Mouse (Mus musculus) limb, embryonic 10.5 days (tissue): ENCODE measurements around the gene Trim54. TPM values are rescaled to one million over a fixed set of nuclear protein-coding genes. Genes with fewer than 3 reads are reported as not detected.

ENCODE experiments used
- DNase-seq: peaks from one replicate; pipeline ENCODE4 v3.0.0-alpha.2; 2017; ENCODE audit warnings: low spot score
- H3K27ac ChIP-seq: fragments of 300-500 bp; sonication (generic); 2 replicates; pipeline ENCODE4 v1.5.1; 2016; ENCODE audit warnings: mild to moderate bottlenecking
- H3K27me3 ChIP-seq: fragments of 300-500 bp; sonication (generic); 2 replicates; pipeline ENCODE4 v1.6.1; 2016; ENCODE audit warnings: low read depth, mild to moderate bottlenecking; ENCODE audit not compliant: poor library complexity, severe bottlenecking
- H3K36me3 ChIP-seq: fragments of 300-500 bp; sonication (generic); 2 replicates; pipeline ENCODE4 v1.6.1; 2016; ENCODE audit warnings: mild to moderate bottlenecking, moderate library complexity
- H3K4me1 ChIP-seq: fragments of 300-500 bp; sonication (generic); 2 replicates; pipeline ENCODE4 v1.6.1; 2016
- H3K4me3 ChIP-seq: fragments of 300-500 bp; sonication (generic); 2 replicates; pipeline ENCODE4 v1.5.1; 2016; ENCODE audit warnings: mild to moderate bottlenecking, moderate library complexity
- H3K9me3 ChIP-seq: fragments of 300-500 bp; sonication (generic); replicated peaks from 2 replicates; pipeline ENCODE4 v1.6.1; 2016; ENCODE audit warnings: mild to moderate bottlenecking
- WGBS: fragments of 180-500 bp; shearing (Covaris S2); methylation state at CpG from one replicate; pipeline ENCODE4 v1.1.7; 2016; 5-methylcytosine and 5-hydroxymethylcytosine counted together
- polyA plus RNA-seq: library from polyadenylated mRNA; unstranded; fragments of >200 nt; fragmentation: Nextera tagmentation; extraction: Ambion mirVana; gene quantifications from 2 replicates; pipeline ENCODE4 v1.2.1, GENCODE M21; 2016

The Trim54 gene
- polyA plus RNA-seq, 1 experiment from 2014 or later = 0.23 TPM

DNA sequence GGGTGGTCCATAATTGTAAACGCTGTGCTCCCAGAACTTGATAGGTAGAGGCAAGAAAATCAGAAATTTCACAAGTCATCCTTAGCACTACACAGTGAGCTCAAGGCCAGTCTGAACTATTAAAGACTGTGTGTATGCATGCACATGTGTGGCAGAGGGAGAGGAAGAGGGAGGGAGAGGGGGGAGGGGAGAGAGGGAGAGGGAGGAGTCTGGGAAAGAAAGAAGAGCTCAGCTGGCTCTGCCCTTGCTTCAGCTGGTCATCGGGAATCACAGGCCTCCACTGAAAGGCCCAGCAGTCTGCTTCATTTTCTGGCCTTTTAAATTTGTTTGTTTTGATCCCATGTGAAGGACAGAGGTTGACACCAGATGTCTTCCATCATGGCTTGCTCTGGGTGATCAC, 7.0 kb downstream of the Trim54 start:
- 0 out of 2 replicates have a peak, but pooled peaks cover 4% of the 10 kb centered on the region for H3K4me1 ChIP-seq
- no peaks in the 10 kb centered on the region for H3K36me3 ChIP-seq
- H3K9me3 ChIP-seq = no peaks in the 10 kb centered on the region
- H3K27ac ChIP-seq = no peak overlapping the region
- 58% methylated on average over 2 of the region's 2 CpGs for WGBS
- DNase-seq = no peak
- no peak overlapping the region for H3K4me3 ChIP-seq
- H3K27me3 ChIP-seq = no peaks in the 10 kb centered on the region

DNA sequence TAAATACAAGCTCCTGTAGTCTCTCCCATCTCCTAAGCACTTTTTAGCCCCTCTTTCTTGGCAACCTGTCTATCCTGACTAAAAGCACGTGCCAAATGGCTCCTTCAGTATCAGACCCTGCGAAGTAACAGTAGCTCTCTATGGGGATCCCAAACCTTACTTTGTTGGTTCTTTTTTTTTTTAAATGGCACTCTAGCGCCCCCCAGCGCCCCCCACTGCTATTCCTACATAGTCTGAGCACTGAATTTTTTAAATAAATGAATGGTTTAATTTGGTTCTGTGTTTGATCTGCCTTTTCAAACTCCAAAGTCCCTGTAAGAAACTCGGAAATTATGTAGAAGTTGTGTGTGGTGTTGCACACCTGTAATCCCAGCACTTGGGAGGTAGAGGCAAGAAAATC, 9.5 kb downstream of the Trim54 start:
- Histone ChIP-seq H3K36me3 (no peaks in the 10 kb centered on the region), H3K4me1 (0 out of 2 replicates have a peak, but pooled peaks cover 4% of the 10 kb centered on the region)
- 34% methylated on average over 5 of the region's 5 CpGs for WGBS

DNA sequence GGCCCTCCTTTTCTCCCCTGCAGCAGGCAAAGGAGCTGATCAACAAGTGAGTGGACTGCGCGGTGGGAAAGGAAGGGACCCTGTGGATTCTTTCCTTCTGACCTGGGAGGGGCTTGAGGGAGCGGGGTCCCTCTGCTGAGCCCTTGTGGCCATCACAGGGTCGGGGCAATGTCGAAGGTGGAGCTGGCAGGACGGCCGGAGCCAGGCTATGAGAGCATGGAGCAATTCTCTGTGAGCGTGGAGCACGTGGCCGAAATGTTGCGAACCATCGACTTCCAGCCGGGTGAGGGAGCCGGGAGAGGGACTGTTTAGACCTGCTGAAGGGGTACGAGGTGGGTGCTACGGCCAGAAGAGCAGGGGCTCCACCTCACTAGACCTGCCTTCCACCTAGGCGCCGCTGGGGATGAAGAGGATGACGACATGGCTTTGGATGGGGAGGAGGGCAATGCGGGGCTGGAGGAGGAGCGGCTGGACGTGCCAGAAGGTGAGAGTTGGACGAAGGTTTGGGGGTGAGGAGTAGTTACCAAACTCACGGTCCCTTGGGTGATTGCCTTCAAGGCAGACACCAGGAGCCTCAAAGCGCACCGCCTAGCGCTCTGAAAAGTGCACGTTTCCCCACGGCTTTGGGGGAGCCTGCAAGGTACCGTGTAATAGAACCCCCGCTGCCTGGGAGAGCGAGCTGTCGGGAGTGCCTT, 20.4 kb downstream of the Trim54 start:
- peak; percentile 51 for DNase-seq
- Histone ChIP-seq H3K4me1 (peaks cover 25% of the 10 kb centered on the region), H3K9me3 (no peaks in the 10 kb centered on the region), H3K36me3 (peaks cover 7% of the 10 kb centered on the region), H3K4me3 (peak overlapping the region; percentile 34), H3K27ac (no peak overlapping the region), H3K27me3 (peaks cover 77% of the 10 kb centered on the region)
- WGBS = under 1% methylated on average over 33 of the region's 33 CpGs

More for the DNA sequence above, 9.5 kb downstream of the Trim54 start:
- Histone ChIP-seq H3K27me3 (0 out of 2 replicates have a peak, but pooled peaks cover 5% of the 10 kb centered on the region), H3K9me3 (no peaks in the 10 kb centered on the region), H3K4me3 (no peak overlapping the region), H3K27ac (no peak overlapping the region)
- DNase-seq = no peak

DNA sequence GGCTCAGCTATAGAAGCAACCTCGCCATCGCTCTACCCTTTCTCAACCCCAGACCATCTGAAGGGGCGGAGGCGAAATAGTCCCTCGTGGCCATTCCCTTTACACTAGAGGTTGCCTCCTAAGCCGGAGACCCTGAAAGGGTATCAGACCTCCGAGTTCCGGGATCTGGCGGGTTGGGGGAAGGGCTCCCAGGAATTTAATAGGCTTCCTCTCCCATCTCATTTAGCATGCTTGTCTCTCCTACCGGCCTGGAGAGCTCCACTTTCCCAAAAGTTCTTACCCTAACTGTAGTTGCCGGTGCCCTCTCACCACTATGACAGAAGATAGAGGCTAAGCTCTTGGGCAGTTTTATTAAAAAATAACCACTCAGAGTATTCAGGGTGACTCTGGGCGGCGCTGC, 21.1 kb downstream of the Trim54 start:
- H3K36me3 ChIP-seq = peaks cover 9% of the 10 kb centered on the region
- no peak overlapping the region for H3K27ac ChIP-seq
- DNase-seq = peak; percentile 39
- no peaks in the 10 kb centered on the region for H3K9me3 ChIP-seq
- H3K27me3 ChIP-seq = peaks cover 74% of the 10 kb centered on the region
- H3K4me3 ChIP-seq = peak overlapping the region; percentile 34
- H3K4me1 ChIP-seq = peaks cover 25% of the 10 kb centered on the region
- WGBS = 2% methylated on average over 13 of the region's 13 CpGs

DNA sequence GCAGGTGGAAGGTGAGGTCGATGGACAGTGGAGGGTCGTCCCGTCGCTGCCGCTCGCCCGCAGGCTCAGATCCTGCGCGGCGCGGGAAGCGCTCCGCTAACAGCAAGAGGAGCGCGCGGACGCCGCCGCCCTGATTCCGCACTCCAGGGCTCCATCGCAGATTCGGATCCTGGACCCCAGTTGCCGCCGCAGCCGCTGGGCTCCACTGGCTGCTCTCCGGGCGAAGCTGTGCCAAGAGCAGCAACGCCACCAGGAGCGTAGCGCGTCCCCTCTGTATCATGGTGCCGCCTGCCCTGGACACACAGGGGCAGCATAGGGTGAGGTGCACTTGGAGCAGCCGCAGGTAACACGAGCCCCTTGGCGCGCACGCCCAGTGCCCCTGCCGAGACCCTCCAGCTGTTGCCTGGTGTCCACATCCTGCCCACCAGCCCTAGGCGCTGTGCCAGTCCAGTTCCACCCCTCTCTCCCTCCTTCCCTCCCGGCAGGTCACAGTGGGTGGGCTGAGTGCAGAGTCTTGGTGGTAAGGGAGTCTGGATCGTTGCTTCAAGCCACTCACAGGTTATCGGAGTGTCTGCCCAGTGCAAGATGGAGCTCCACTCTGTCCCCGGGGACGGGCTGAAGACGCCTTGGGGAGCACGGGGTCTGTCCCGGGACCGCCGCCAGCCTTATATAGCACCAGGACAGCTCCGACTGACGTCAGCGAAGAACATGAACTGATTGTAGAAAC, 21.9 kb downstream of the Trim54 start, which contains the start of gene Ucn:
Gene Ucn, minus strand, starts transcription at position 589 of the 727 bp plus-strand sequence.
- Histone ChIP-seq H3K4me1 (peaks cover 25% of the 10 kb centered on the region), H3K27ac (no peak within 1 kb of the TSS), H3K4me3 (peak within 1 kb of the TSS; percentile 34), H3K9me3 (no peaks in the 10 kb centered on the region), H3K36me3 (peaks cover 11% of the 10 kb centered on the region), H3K27me3 (peaks cover 71% of the 10 kb centered on the region)
- DNase-seq = peak; percentile 49
- WGBS = 3% methylated on average over 52 of the region's 52 CpGs

DNA sequence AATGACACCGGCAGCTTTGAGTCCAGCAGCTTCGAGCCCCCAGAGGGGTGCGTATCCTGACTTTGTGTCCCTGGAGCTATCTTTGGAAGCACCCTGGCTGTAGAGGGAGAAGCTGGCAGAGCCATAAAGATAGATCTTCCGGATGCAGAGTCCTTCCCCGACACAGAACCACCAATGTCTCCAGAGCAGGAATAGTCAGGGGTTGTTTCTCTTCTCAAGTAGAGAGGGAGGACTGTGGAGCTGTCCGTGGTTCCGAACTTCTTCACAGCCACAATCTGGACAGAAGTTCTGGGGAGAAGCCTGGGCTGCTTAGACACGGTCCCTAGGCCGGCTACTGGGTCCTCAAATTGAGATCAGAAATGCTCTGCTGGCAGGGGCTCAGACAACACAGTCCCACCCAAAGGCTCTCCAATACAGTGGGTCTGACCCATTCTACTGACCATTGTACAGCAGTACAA, 22.5 kb downstream of the Trim54 start:
- WGBS = 18% methylated on average over 9 of the region's 9 CpGs
- Histone ChIP-seq H3K36me3 (peaks cover 15% of the 10 kb centered on the region), H3K4me1 (peaks cover 25% of the 10 kb centered on the region), H3K4me3 (no peak overlapping the region), H3K9me3 (no peaks in the 10 kb centered on the region), H3K27ac (no peak overlapping the region), H3K27me3 (peaks cover 65% of the 10 kb centered on the region)
- DNase-seq = peak; percentile 58

DNA sequence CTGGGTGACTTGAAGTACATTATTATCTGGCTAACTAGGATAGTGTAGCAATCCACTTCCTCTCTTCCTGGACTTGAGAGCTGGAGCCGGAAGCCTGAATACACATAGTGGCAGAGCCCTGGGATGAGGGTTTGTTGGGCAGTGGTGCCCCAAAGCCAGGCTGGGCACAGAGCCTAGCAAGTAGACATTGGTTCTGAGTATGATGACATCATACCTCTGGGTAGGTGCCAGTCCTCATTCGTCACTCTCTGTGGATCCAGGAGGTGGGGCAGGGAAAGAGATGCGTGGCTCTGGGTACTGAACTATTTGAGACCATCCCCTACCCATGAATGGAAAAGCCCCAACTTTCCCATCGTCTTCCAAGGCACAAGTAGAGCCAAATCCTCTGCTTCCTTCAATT, 33.3 kb downstream of the Trim54 start:
- Histone ChIP-seq H3K36me3 (peaks cover 35% of the 10 kb centered on the region), H3K27ac (no peak overlapping the region), H3K27me3 (no peaks in the 10 kb centered on the region), H3K4me1 (peaks cover 10% of the 10 kb centered on the region), H3K9me3 (no peaks in the 10 kb centered on the region), H3K4me3 (no peak overlapping the region)
- 86% methylated on average over 4 of the region's 4 CpGs for WGBS
- no peak for DNase-seq

DNA sequence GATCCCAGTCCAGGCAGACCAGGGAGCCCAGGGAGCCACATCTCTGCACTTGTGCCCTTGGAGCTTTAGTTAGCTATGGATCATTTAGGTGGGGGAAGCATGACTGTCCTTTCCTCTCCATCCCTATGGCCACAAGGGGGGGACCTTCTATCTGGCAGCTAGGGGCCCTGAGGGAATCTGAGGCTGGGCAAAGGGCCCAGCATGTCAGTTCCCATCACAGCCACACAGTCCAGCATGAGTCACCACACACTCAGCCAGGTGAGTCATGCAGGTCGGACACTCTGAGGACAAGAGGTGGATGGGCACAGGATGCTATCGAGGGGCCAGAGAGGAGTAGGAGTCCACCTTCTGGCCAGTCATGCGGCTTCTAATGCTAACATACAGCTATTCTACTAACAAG, 35.2 kb downstream of the Trim54 start:
- no peaks in the 10 kb centered on the region for H3K27me3 ChIP-seq
- H3K4me3 ChIP-seq = no peak overlapping the region
- 88% methylated on average over 3 of the region's 3 CpGs for WGBS
- peaks cover 13% of the 10 kb centered on the region for H3K4me1 ChIP-seq
- H3K9me3 ChIP-seq = no peaks in the 10 kb centered on the region
- H3K27ac ChIP-seq = no peak overlapping the region
- H3K36me3 ChIP-seq = peaks cover 37% of the 10 kb centered on the region
- no peak for DNase-seq

DNA sequence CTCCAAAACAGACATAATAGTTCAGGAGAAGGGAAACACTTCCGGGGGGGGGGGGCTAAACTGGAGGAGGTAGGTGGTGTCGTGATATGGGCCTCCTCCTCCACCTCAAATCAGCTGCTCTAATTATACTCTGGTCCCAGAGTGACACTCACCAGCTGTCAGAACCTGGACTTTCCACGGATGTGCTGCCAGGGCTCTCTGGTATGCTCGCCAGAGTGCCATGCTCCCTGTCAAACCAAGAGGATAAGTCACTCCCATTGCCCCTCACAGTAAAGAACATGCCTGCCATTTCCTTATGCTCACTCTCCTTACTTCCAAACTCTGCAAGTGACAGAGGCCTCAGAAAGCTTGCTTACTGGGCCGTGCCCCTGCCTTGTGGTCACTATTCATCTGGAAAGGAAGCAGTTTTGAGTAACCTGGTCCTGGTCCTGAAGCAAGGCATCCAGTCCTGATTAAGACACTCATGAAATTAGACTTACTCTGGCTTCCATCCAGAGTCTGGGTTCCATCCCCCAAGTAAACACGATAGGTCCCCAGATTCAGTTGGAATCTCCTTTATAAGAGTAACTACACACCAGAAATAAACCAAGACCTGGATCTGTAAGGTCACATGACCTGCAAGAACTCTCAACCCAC, 37.1 kb downstream of the Trim54 start:
- peak overlapping the region; percentile 68 for H3K4me3 ChIP-seq
- peaks cover 52% of the 10 kb centered on the region for H3K36me3 ChIP-seq
- H3K4me1 ChIP-seq = peaks cover 13% of the 10 kb centered on the region
- H3K27ac ChIP-seq = peak overlapping the region; percentile 86
- WGBS = 41% methylated on average over 6 of the region's 6 CpGs
- no peak for DNase-seq
- H3K27me3 ChIP-seq = no peaks in the 10 kb centered on the region
- no peaks in the 10 kb centered on the region for H3K9me3 ChIP-seq

DNA sequence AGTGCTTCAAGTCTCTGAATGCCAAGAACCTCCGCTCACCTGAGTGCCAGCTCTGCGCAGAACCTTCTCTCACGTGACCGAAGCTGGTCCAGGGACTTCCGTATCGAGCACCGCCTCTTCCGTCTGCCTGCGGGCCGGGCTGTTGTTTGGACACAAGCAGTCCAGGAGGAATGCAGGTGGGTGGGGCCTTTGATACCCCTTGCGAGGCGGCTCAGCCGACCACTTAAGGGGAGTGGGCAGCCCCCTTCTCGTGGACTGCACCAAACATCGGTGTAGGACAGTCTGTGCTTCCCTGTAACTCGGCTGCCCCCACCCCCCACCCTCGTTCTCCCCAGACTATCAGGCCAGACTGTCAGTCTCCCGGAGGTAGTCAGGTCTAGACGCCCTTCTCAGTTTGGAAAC, 37.6 kb downstream of the Trim54 start, which contains the start of gene Mpv17:
Gene Mpv17, minus strand, starts transcription at position 100 of the 402 bp plus-strand sequence.
- peak within 1 kb of the TSS; percentile 68 for H3K4me3 ChIP-seq
- H3K27me3 ChIP-seq = no peaks in the 10 kb centered on the region
- peak within 1 kb of the TSS; percentile 86 for H3K27ac ChIP-seq
- no peaks in the 10 kb centered on the region for H3K9me3 ChIP-seq
- peaks cover 13% of the 10 kb centered on the region for H3K4me1 ChIP-seq
- under 1% methylated on average over 19 of the region's 19 CpGs for WGBS
- DNase-seq = peak; percentile 87
- peaks cover 54% of the 10 kb centered on the region for H3K36me3 ChIP-seq

DNA sequence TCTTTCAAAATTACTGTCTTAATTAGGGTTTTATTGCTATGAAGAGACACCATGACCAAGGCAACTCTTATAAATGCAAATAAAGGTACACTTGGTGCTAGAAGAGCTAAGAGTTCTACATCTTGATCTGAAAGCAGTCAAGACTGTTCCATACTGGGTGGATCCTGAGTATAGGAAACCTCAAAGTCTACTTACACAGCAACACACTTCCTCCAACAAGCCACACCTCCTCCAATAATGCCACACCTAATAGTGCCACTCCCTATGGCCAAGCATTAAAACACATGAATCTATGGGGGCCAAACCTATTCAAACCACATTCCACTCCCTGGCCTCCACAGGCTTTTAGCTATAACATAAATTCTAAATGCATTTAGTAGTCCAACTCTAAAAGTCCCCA, 46.0 kb downstream of the Trim54 start:
- Histone ChIP-seq H3K36me3 (peaks cover 100% of the 10 kb centered on the region), H3K27me3 (no peaks in the 10 kb centered on the region), H3K4me3 (no peak overlapping the region), H3K27ac (no peak overlapping the region), H3K9me3 (no peaks in the 10 kb centered on the region), H3K4me1 (no peaks in the 10 kb centered on the region)
- no peak for DNase-seq

DNA sequence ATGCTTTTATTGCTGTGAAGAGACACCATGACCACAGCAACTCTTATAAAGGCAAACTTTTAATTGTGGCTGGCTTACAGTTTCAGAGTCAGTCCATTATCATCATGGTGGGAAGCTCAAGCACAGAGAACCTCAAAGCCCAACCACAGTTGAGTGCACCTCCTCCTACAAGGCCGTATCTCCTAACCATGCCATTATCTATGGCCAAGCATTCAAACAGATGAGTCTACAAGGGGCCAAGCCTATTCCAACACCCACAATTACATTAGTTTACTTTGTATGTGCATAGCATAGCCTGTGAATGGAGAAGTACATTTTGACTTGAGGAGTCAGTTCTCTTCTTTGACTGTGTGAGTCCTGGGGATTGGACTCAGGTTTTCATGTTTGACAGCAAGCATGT, 48.4 kb downstream of the Trim54 start:
- Histone ChIP-seq H3K36me3 (peaks cover 100% of the 10 kb centered on the region), H3K27ac (no peak overlapping the region), H3K4me1 (no peaks in the 10 kb centered on the region), H3K9me3 (no peaks in the 10 kb centered on the region), H3K4me3 (no peak overlapping the region), H3K27me3 (no peaks in the 10 kb centered on the region)
- DNase-seq = no peak
- WGBS = 90% methylated on average over 1 of the region's 1 CpGs

DNA sequence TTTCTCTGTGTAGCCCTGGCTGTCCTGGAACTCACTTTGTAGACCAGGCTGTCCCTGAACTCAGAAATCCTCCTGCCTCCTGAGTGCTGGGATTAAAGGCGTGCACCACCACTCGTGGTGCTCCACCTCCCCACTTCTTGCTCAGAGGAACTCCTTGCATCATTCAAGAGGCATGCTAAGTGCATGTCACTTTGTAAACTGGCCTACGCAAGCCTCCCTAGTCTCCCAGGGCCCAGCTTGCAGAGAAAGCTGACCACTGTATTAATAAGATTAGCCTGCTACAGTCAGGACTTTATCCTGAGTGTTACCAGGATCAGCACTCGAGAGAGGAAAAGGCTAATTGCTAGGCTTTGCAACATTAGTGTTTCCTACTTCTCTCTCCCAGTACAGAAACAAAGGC, 52.1 kb downstream of the Trim54 start:
- no peaks in the 10 kb centered on the region for H3K9me3 ChIP-seq
- no peaks in the 10 kb centered on the region for H3K4me1 ChIP-seq
- H3K36me3 ChIP-seq = peaks cover 97% of the 10 kb centered on the region
- H3K27ac ChIP-seq = no peak overlapping the region
- H3K27me3 ChIP-seq = no peaks in the 10 kb centered on the region
- no peak for DNase-seq
- 93% methylated on average over 4 of the region's 4 CpGs for WGBS
- H3K4me3 ChIP-seq = no peak overlapping the region
